Mouse (Mus musculus) heart, embryonic 11.5 days (tissue): ENCODE results near the gene Rpl18a. TPM values are rescaled to one million over a fixed set of nuclear protein-coding genes. Genes with fewer than 3 reads are reported as not detected.

Experiments used
- ATAC-seq: fragments of 200-750 bp; cut with Nextera tagmentation; replicated peaks from 2 replicates; pipeline ENCODE4 v1.8.0; 2017; ENCODE audit warnings: moderate library complexity; ENCODE audit not compliant: insufficient number of reproducible peaks, low FRiP score, low TSS enrichment
- H3K27ac ChIP-seq: fragments of 300-500 bp; sonication (generic); 2 replicates; pipeline ENCODE4 v1.5.1; 2014; ENCODE audit warnings: mild to moderate bottlenecking, low read depth, low read length
- H3K27me3 ChIP-seq: fragments of 300-500 bp; sonication (generic); 2 replicates; pipeline ENCODE4 v1.6.1; 2014; ENCODE audit warnings: mild to moderate bottlenecking, low read length, mixed read lengths; ENCODE audit not compliant: control insufficient read depth, insufficient read depth
- H3K36me3 ChIP-seq: fragments of 300-500 bp; sonication (generic); 2 replicates; pipeline ENCODE4 v1.6.1; 2014; ENCODE audit warnings: mild to moderate bottlenecking, low read length, moderate library complexity, mixed read lengths; ENCODE audit not compliant: control insufficient read depth, insufficient read depth
- H3K4me1 ChIP-seq: fragments of 300-500 bp; sonication (generic); 2 replicates; pipeline ENCODE4 v1.6.1; 2014; ENCODE audit warnings: low read length; ENCODE audit not compliant: control insufficient read depth, insufficient read depth
- H3K4me2 ChIP-seq: fragments of 300-500 bp; sonication (generic); 2 replicates; pipeline ENCODE4 v1.6.1; 2014; ENCODE audit warnings: mild to moderate bottlenecking, moderate library complexity
- H3K4me3 ChIP-seq: fragments of 300-500 bp; sonication (generic); 2 replicates; pipeline ENCODE4 v1.5.1; 2014; ENCODE audit warnings: low read depth, low read length
- H3K9ac ChIP-seq: fragments of 300-500 bp; sonication (generic); 2 replicates; pipeline ENCODE4 v1.6.1; 2014; ENCODE audit warnings: mild to moderate bottlenecking, low read depth, low read length, moderate library complexity
- H3K9me3 ChIP-seq: fragments of 300-500 bp; sonication (generic); replicated peaks from 2 replicates; pipeline ENCODE4 v1.6.1; 2016; ENCODE audit warnings: low read length; ENCODE audit not compliant: control insufficient read depth
- WGBS: fragments of 180-500 bp; shearing (Covaris S2); extraction: QIAGEN DNeasy Blood & Tissue Kit; methylation state at CpG from one replicate; pipeline ENCODE4 v1.1.7; 2014; ENCODE audit not compliant: insufficient replicate concordance; 5-methylcytosine and 5-hydroxymethylcytosine counted together
- polyA plus RNA-seq: library from polyadenylated mRNA; unstranded; fragments of >200 nt; fragmentation: Nextera tagmentation; extraction: Ambion mirVana; gene quantifications from 2 replicates; pipeline ENCODE4 v1.2.1, GENCODE M21; 2014

Rpl18a gene
- polyA plus RNA-seq, 1 experiment from 2014 or later = 3,146 TPM

DNA sequence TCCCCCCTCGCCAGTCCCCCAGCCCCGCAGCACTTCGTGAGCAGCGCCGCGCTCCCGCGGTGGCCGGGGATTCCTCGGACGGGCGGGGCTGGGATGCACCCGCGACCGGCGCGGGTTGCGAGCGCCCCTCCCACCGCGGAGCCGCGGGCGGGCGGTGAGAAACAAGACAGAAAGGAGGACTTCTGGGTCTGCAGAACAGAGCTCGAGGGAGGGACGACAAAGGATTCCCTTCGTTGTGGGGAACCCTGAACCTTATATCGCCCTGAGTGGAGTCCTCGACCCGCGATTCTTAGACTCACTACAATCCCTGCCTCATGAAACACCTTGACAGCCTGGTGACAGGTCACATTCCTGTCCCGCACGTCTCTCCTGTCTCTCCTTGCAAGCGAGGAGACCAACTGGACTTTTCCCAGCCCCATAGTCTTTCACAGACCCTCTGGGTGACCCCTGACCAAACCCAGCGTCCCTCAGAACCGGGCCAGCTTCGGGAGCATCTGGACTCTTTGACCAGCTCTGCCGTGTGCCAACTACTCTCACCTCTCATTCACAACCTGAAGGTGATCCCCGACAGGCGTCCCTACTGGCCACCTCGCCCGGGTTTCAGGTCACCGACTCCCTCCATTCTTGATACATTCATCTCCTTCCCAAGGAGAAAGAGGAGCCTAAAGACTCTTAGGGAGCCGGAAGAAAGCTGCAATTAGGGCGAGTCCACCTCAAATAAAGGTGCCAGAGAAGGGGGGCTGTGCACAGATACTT lies 33.1 kb downstream of the Rpl18a start:
- no peak for ATAC-seq
- H3K4me3 ChIP-seq = peak overlapping the region; percentile 61
- H3K9me3 ChIP-seq = no peaks in the 10 kb centered on the region
- H3K4me1 ChIP-seq = peaks cover 39% of the 10 kb centered on the region
- no peak overlapping the region for H3K27ac ChIP-seq
- H3K9ac ChIP-seq = peak overlapping the region; percentile 72
- 2% methylated on average over 46 of the region's 46 CpGs for WGBS
- H3K27me3 ChIP-seq = peaks cover 34% of the 10 kb centered on the region
- H3K36me3 ChIP-seq = no peaks in the 10 kb centered on the region
- H3K4me2 ChIP-seq = peak overlapping the region; percentile 88

DNA sequence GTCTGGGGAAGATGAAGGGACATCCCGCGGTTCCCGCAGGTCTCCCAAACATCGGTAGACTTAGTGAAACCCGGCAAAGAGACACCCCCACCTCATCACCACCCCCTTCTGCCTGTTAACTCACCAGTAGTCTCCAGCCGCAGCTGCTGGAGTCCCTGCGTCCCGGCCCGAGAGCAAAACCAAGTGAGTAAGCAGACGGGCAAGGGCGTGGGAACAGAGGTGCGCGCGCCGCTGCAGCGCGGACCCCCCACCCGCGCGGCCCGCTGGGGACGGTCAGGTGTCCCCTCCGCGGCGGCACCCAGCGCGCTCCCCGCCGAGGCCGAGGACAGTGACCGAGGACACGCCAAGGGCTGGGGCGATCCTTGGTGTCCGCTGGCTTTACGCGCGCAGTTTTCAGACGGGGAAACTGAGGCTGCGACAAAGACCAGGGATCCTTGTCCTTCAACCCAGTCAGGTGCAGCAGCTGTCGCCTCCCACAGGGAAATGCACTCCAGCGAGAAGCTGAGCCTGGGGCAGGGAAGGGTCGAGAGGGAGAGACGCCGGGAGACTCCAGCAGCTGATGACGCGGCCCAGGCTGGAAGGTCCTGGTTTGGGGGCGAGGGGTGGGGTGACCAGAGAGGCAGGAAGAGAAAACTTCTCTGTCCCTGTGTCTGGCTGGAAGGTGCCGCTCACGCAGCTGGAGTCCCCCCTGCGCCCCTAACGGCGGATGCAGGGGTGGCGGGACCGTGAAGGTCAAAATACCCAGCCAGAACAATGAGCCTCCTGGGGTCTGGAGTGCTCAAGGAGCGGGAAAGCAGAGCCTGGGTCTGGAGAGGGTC lies 34.2 kb downstream of the Rpl18a start, which contains the start of gene Kcnn1:
Gene Kcnn1 (minus strand): TSS at position 435 of the 818 bp plus-strand sequence.
- Histone ChIP-seq H3K36me3 (no peaks in the 10 kb centered on the region), H3K4me3 (peak within 1 kb of the TSS; percentile 61), H3K27me3 (peaks cover 34% of the 10 kb centered on the region), H3K9ac (peak within 1 kb of the TSS; percentile 72), H3K4me1 (peaks cover 31% of the 10 kb centered on the region), H3K9me3 (no peaks in the 10 kb centered on the region), H3K27ac (peak within 1 kb of the TSS; percentile 29; the same call in 1 of the 2 replicates), H3K4me2 (peak within 1 kb of the TSS; percentile 88)
- ATAC-seq = no peak
- WGBS = under 1% methylated on average over 54 of the region's 55 CpGs

- Histone ChIP-seq H3K9ac (no peak overlapping the region), H3K4me2 (no peak overlapping the region), H3K4me1 (no peaks in the 10 kb centered on the region), H3K4me3 (no peak overlapping the region), H3K36me3 (no peaks in the 10 kb centered on the region), H3K9me3 (no peaks in the 10 kb centered on the region), H3K27me3 (peaks cover 33% of the 10 kb centered on the region), H3K27ac (no peak overlapping the region)
- ATAC-seq = no peak
- WGBS = 13% methylated on average over 4 of the region's 4 CpGs
These were observed 39.7 kb downstream of the Rpl18a start for GRCm38 (mm10) chr8:70857516-70857915.

DNA sequence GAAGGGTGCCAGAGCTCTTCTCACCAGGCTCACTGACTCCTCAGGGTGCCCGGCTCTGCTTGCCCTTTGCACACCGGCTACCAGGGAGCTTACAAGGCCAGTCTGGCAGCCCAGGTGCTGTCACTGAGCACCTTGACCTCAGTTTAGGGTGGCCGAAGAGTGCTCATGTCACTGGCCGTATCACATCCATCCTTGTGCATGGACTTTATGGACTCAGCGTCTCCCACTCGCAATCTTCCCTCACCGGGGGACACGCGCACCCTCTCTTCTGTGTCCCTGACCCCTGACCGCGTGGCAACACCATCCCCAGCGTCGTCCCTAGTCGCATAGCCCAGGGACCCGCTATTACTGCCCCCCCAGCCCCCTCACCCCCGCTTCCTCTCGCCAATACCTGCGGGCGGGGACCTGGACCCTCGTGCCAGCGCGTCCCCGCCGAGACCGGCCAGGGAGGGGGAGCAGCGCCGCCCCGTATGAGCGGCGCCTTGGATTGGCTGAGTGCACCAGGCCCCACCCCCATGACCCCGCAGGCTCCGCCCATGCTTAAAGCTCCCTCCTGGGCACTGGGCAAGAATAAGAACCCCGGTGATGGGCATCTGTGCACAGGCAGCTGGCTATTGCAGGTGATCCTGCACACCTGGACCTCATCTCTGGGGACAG lies 40.5 kb downstream of the Rpl18a start:
- peak; percentile 72 for ATAC-seq
- WGBS = 10% methylated on average over 33 of the region's 33 CpGs
- no peaks in the 10 kb centered on the region for H3K4me1 ChIP-seq
- peaks cover 28% of the 10 kb centered on the region for H3K27me3 ChIP-seq
- no peaks in the 10 kb centered on the region for H3K36me3 ChIP-seq
- peak overlapping the region; percentile 83 for H3K4me2 ChIP-seq
- H3K27ac ChIP-seq = no peak overlapping the region
- no peaks in the 10 kb centered on the region for H3K9me3 ChIP-seq
- peak overlapping the region; percentile 45 for H3K4me3 ChIP-seq
- peak overlapping the region; percentile 62 for H3K9ac ChIP-seq

DNA sequence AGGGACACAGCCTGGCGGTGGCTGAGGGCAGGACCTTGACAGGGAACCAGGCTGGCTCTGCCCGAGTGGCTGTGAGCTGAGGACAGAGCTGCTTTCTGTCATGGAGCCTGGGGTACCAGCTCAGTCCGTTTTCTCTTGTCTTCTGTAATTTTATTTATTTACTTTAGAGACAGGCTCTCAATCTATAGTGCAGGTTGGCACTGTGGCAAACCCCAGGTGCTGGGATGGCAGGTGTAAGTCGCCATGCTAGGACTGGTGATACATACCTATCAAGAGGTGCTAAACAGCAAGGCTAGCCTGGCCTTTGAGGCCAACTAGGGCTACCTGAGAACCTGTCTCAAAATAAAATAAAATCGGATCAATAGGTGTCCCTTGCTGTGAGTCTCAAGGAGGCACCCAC lies 41.2 kb downstream of the Rpl18a start:
- 62% methylated on average over 5 of the region's 5 CpGs for WGBS
- Histone ChIP-seq H3K4me1 (no peaks in the 10 kb centered on the region), H3K27me3 (peaks cover 23% of the 10 kb centered on the region), H3K4me2 (no peak overlapping the region), H3K36me3 (no peaks in the 10 kb centered on the region), H3K27ac (no peak overlapping the region), H3K9me3 (no peaks in the 10 kb centered on the region), H3K4me3 (no peak overlapping the region), H3K9ac (no peak overlapping the region)
- no peak for ATAC-seq

- Histone ChIP-seq H3K9ac (no peak overlapping the region), H3K4me2 (no peak overlapping the region), H3K27ac (no peak overlapping the region), H3K4me3 (no peak overlapping the region), H3K36me3 (no peaks in the 10 kb centered on the region), H3K9me3 (no peaks in the 10 kb centered on the region), H3K27me3 (peaks cover 27% of the 10 kb centered on the region), H3K4me1 (no peaks in the 10 kb centered on the region)
- no peak for ATAC-seq
- 73% methylated on average over 2 of the region's 2 CpGs for WGBS
These were observed 43.3 kb downstream of the Rpl18a start for GRCm38 (mm10) chr8:70853863-70854262.

- 84% methylated on average over 41 of the region's 41 CpGs for WGBS
- Histone ChIP-seq H3K4me2 (no peak overlapping the region), H3K36me3 (no peaks in the 10 kb centered on the region), H3K4me3 (no peak overlapping the region), H3K9ac (no peak overlapping the region), H3K9me3 (no peaks in the 10 kb centered on the region), H3K27me3 (peaks cover 31% of the 10 kb centered on the region), H3K4me1 (no peaks in the 10 kb centered on the region), H3K27ac (no peak overlapping the region)
- ATAC-seq = no peak
These were observed 44.5 kb downstream of the Rpl18a start for GRCm38 (mm10) chr8:70852595-70853231.

GRCm38 (mm10) chr8:70851837-70852236 lies 45.4 kb downstream of the Rpl18a start:
- no peak overlapping the region for H3K9ac ChIP-seq

More at GRCm38 (mm10) chr8:70851837-70852236, 45.4 kb downstream of the Rpl18a start:
- no peak overlapping the region for H3K4me3 ChIP-seq
- H3K4me2 ChIP-seq = no peak overlapping the region
- 45% methylated on average over 6 of the region's 6 CpGs for whole genome bisulfite sequencing
- ATAC-seq = no peak
- H3K27ac ChIP-seq = no peak overlapping the region
- H3K9me3 ChIP-seq = no peaks in the 10 kb centered on the region
- no peaks in the 10 kb centered on the region for H3K36me3 ChIP-seq
- H3K4me1 ChIP-seq = no peaks in the 10 kb centered on the region
- peaks cover 33% of the 10 kb centered on the region for H3K27me3 ChIP-seq
